Mouse (Mus musculus): Measurements from ENCODE around the gene Selplg. TPM values are rescaled to one million over a fixed set of nuclear protein-coding genes. Genes with fewer than 3 reads are reported as not detected.

Gene Selplg
- total and polyA plus RNA-seq, 2 experiments from 2014 or later, result 1.9 to 3.1 TPM

- WGBS, result 45% methylated on average over 19 of the region's 19 CpGs
- Histone ChIP-seq H3K27me3 (ENCODE audit: insufficient read depth, low read length) (no peaks in the 10 kb centered on the region), H3K4me3 (ENCODE audit: low read depth, low read length) (no peak overlapping the region), H3K27ac (ENCODE audit: low read depth, low read length) (peak overlapping the region; percentile 97), H3K9ac (replicated peaks; ENCODE audit: low read length, poor library complexity, severe bottlenecking) (peak overlapping the region; percentile 60), H3K4me2 (ENCODE audit: low read depth, low read length, poor library complexity, severe bottlenecking) (peak overlapping the region; percentile 34; the same call in 1 of the 2 replicates), H3K9me3 (ENCODE audit: low read length) (no peaks in the 10 kb centered on the region), H3K36me3 (ENCODE audit: insufficient read depth, low read length) (peaks cover 12% of the 10 kb centered on the region), H3K4me1 (ENCODE audit: insufficient read depth, low read length) (peaks cover 37% of the 10 kb centered on the region)
- no peak for TF ChIP-seq CTCF (IDR thresholded peaks at IDR 0.05)
- no peak for DNase-seq (ENCODE audit: low spot score)
- no peak for ATAC-seq (ENCODE audit: low FRiP score)
These were observed 41.9 kb upstream of the Selplg start for GRCm38 (mm10) chr5:113874063-113875024.

- H3K27ac ChIP-seq (ENCODE audit: low read depth, low read length), result peak overlapping the region; percentile 97
- peak overlapping the region; percentile 60 for H3K9ac ChIP-seq (replicated peaks; ENCODE audit: low read length, poor library complexity, severe bottlenecking)
- WGBS, result 3% methylated on average over 14 of the region's 15 CpGs
- H3K36me3 ChIP-seq (ENCODE audit: insufficient read depth, low read length), result 0 out of 2 replicates have a peak, but pooled peaks cover 4% of the 10 kb centered on the region
- TF ChIP-seq CTCF (IDR thresholded peaks at IDR 0.05), result no peak
- H3K27me3 ChIP-seq (ENCODE audit: insufficient read depth, low read length), result no peaks in the 10 kb centered on the region
- DNase-seq (ENCODE audit: low spot score), result peak; percentile 95
- ATAC-seq (ENCODE audit: low FRiP score), result peak; percentile 92
- no peaks in the 10 kb centered on the region for H3K9me3 ChIP-seq (ENCODE audit: low read length)
- peak overlapping the region; percentile 34; the same call in 1 of the 2 replicates for H3K4me2 ChIP-seq (ENCODE audit: low read depth, low read length, poor library complexity, severe bottlenecking)
- peaks cover 37% of the 10 kb centered on the region for H3K4me1 ChIP-seq (ENCODE audit: insufficient read depth, low read length)
- no peak overlapping the region for H3K4me3 ChIP-seq (ENCODE audit: low read depth, low read length)
These were observed 40.8 kb upstream of the Selplg start for GRCm38 (mm10) chr5:113872936-113873912.

- DNase-seq (ENCODE audit: low spot score) (no peak), ATAC-seq (ENCODE audit: low FRiP score) (no peak)
- Histone ChIP-seq H3K36me3 (ENCODE audit: insufficient read depth, low read length) (0 out of 2 replicates have a peak, but pooled peaks cover 4% of the 10 kb centered on the region), H3K9ac (replicated peaks; ENCODE audit: low read length, poor library complexity, severe bottlenecking) (no peak overlapping the region), H3K27ac (ENCODE audit: low read depth, low read length) (peak overlapping the region; percentile 97), H3K9me3 (ENCODE audit: low read length) (no peaks in the 10 kb centered on the region), H3K4me3 (ENCODE audit: low read depth, low read length) (no peak overlapping the region), H3K27me3 (ENCODE audit: insufficient read depth, low read length) (no peaks in the 10 kb centered on the region), H3K4me1 (ENCODE audit: insufficient read depth, low read length) (peaks cover 37% of the 10 kb centered on the region), H3K4me2 (ENCODE audit: low read depth, low read length, poor library complexity, severe bottlenecking) (no peak overlapping the region)
- peak; percentile 35 for TF ChIP-seq CTCF (IDR thresholded peaks at IDR 0.05)
- WGBS, result 70% methylated on average over 7 of the region's 7 CpGs
These were observed 39.6 kb upstream of the Selplg start for GRCm38 (mm10) chr5:113871903-113872548.

- DNase-seq (ENCODE audit: low spot score) (no peak), ATAC-seq (ENCODE audit: low FRiP score) (no peak)
- no peaks in the 10 kb centered on the region for H3K9me3 ChIP-seq (ENCODE audit: low read length)
- H3K9ac ChIP-seq (replicated peaks; ENCODE audit: low read length, poor library complexity, severe bottlenecking), result no peak overlapping the region
- no peaks in the 10 kb centered on the region for H3K27me3 ChIP-seq (ENCODE audit: insufficient read depth, low read length)
- H3K36me3 ChIP-seq (ENCODE audit: insufficient read depth, low read length), result no peaks in the 10 kb centered on the region
- H3K27ac ChIP-seq (ENCODE audit: low read depth, low read length), result no peak overlapping the region
- no peak for TF ChIP-seq CTCF (IDR thresholded peaks at IDR 0.05)
- WGBS, result 44% methylated on average over 21 of the region's 21 CpGs
- no peak overlapping the region for H3K4me3 ChIP-seq (ENCODE audit: low read depth, low read length)
- H3K4me2 ChIP-seq (ENCODE audit: low read depth, low read length, poor library complexity, severe bottlenecking), result no peak overlapping the region
- H3K4me1 ChIP-seq (ENCODE audit: insufficient read depth, low read length), result peaks cover 37% of the 10 kb centered on the region
These were observed 38.1 kb upstream of the Selplg start for GRCm38 (mm10) chr5:113870393-113871040.

GRCm38 (mm10) chr5:113869132-113869531, 36.7 kb upstream of the Selplg start:
- ATAC-seq (ENCODE audit: low FRiP score), result no peak

More at GRCm38 (mm10) chr5:113869132-113869531, 36.7 kb upstream of the Selplg start:
- TF ChIP-seq CTCF (IDR thresholded peaks at IDR 0.05), result no peak
- Histone ChIP-seq H3K27ac (ENCODE audit: low read depth, low read length) (0 out of 2 replicates have a peak overlapping the region, but pooled peaks have one; percentile 18), H3K36me3 (ENCODE audit: insufficient read depth, low read length) (peaks cover 8% of the 10 kb centered on the region; the same call in 1 of the 2 replicates), H3K9ac (replicated peaks; ENCODE audit: low read length, poor library complexity, severe bottlenecking) (0 out of 2 replicates have a peak overlapping the region, but pooled peaks have one; percentile 19), H3K4me1 (ENCODE audit: insufficient read depth, low read length) (peaks cover 30% of the 10 kb centered on the region), H3K9me3 (ENCODE audit: low read length) (no peaks in the 10 kb centered on the region), H3K4me2 (ENCODE audit: low read depth, low read length, poor library complexity, severe bottlenecking) (no peak overlapping the region), H3K27me3 (ENCODE audit: insufficient read depth, low read length) (no peaks in the 10 kb centered on the region), H3K4me3 (ENCODE audit: low read depth, low read length) (no peak overlapping the region)
- peak; percentile 74 for DNase-seq (ENCODE audit: low spot score)
- WGBS, result 44% methylated on average over 11 of the region's 11 CpGs
